Mouse (Mus musculus) small intestine, adult 2 months (tissue): Measurements from ENCODE around the gene Rev3l.

Source experiments
- CTCF ChIP-seq: fragments of 200-500 bp; IDR thresholded peaks from 2 replicates; pipeline ENCODE4 v1.5.1; 2012; ENCODE audit warnings: low read depth, mild to moderate bottlenecking, control low read depth, inconsistent platforms, low read length, moderate library complexity, mixed read lengths; ENCODE audit not compliant: insufficient replicate concordance, insufficient read length; ENCODE audit errors: extremely low read depth
- POLR2A ChIP-seq: fragments of 200-500 bp; IDR thresholded peaks from 2 replicates; pipeline ENCODE4 v1.6.1; 2012; ENCODE audit warnings: low read depth, mild to moderate bottlenecking, control low read depth, inconsistent platforms, low read length, moderate library complexity

- TF ChIP-seq POLR2A (no peak), CTCF (no peak)
These were observed 45.1 kb upstream of the Rev3l start for GRCm38 (mm10) chr10:39686811-39687210.
